Mouse (Mus musculus): ENCODE data around the gene Hectd2. TPM values are rescaled to one million over a fixed set of nuclear protein-coding genes. Genes with fewer than 3 reads are reported as not detected.

Gene Hectd2
- total and polyA plus RNA-seq, 3 experiments, result 0.12 to 2.0 TPM; not detected in 1

- H3K36me3 ChIP-seq (ENCODE audit: control insufficient read depth in 1 of 2, insufficient read depth in 2 of 2, low read length in 2 of 2), result peaks cover 0 to 2% of the 10 kb centered on the region in 2 experiments; a peak in 1 of 4 replicates
- H3K4me3 ChIP-seq (ENCODE audit: control insufficient read depth in 1 of 2, insufficient read depth in 1 of 2, low read depth in 2 of 2, low read length in 2 of 2), result no peak overlapping the region
- no peaks in the 10 kb centered on the region for H3K79me2 ChIP-seq (ENCODE audit: control insufficient read depth, insufficient read depth, low read length, poor library complexity)
- H3K27ac ChIP-seq (ENCODE audit: control insufficient read depth, low read depth, low read length), result no peak overlapping the region
- no peaks in the 10 kb centered on the region for H3K4me1 ChIP-seq (ENCODE audit: control insufficient read depth in 1 of 2, insufficient read depth in 2 of 2, low read length in 2 of 2)
- no peak for DNase-seq (ENCODE audit: low read depth, low spot score)
- no peak overlapping the region for H3K9ac ChIP-seq (ENCODE audit: control insufficient read depth, low read depth, low read length, poor library complexity, severe bottlenecking)
- H3K9me3 ChIP-seq (replicated peaks; ENCODE audit: insufficient read depth, low read length), result no peaks in the 10 kb centered on the region
- TF ChIP-seq ZMIZ1 (IDR thresholded peaks at IDR 0.05; ENCODE audit: low read depth, low read length) (no peak), MYC (IDR thresholded peaks at IDR 0.05; ENCODE audit: low read depth, low read length) (no peak), MEF2A (IDR thresholded peaks at IDR 0.05; ENCODE audit: extremely low read depth, insufficient replicate concordance, low read depth, low read length, poor library complexity, severe bottlenecking) (no peak), SMC3 (IDR thresholded peaks at IDR 0.05; ENCODE audit: low read depth, low read length) (no peak), MAFK (IDR thresholded peaks at IDR 0.05; ENCODE audit: borderline replicate concordance, low read depth, low read length) (no peak), NELFE (IDR thresholded peaks at IDR 0.05; ENCODE audit: low read depth, low read length) (no peak), ETS1 (IDR thresholded peaks at IDR 0.05; ENCODE audit: low read depth, low read length) (no peak), ZKSCAN1 (IDR thresholded peaks at IDR 0.05; ENCODE audit: low read depth, low read length) (no peak), POLR2A (IDR thresholded peaks at IDR 0.05; ENCODE audit: control insufficient read depth in 1 of 2, insufficient read depth in 1 of 2, low read depth in 1 of 2, low read length in 2 of 2, poor library complexity in 1 of 2) (no peak), UBTF (IDR thresholded peaks at IDR 0.05; ENCODE audit: borderline replicate concordance, insufficient read depth, low read depth, low read length) (no peak), TBP (IDR thresholded peaks at IDR 0.05; ENCODE audit: low read depth, low read length) (no peak), MYB (IDR thresholded peaks at IDR 0.05; ENCODE audit: low read depth, low read length) (no peak), GABPA (IDR thresholded peaks at IDR 0.05; ENCODE audit: low read depth, low read length) (no peak), TCF12 (IDR thresholded peaks at IDR 0.05; ENCODE audit: low read depth, low read length) (no peak)
- H3K27me3 ChIP-seq (ENCODE audit: control insufficient read depth in 1 of 2, insufficient read depth in 2 of 2, low read length in 2 of 2), result no peaks in the 10 kb centered on the region
Measured at GRCm38 (mm10) chr19:36639072-36639471, 84.6 kb downstream of the Hectd2 start.

- H3K9ac ChIP-seq (ENCODE audit: control insufficient read depth, low read depth, low read length, poor library complexity, severe bottlenecking), result no peak overlapping the region
- H3K36me3 ChIP-seq (ENCODE audit: control insufficient read depth in 1 of 2, insufficient read depth in 2 of 2, low read length in 2 of 2), result peaks cover 0 to 2% of the 10 kb centered on the region in 2 experiments; a peak in 1 of 4 replicates
- H3K79me2 ChIP-seq (ENCODE audit: control insufficient read depth, insufficient read depth, low read length, poor library complexity), result no peaks in the 10 kb centered on the region
- H3K4me3 ChIP-seq (ENCODE audit: control insufficient read depth in 1 of 2, insufficient read depth in 1 of 2, low read depth in 2 of 2, low read length in 2 of 2), result no peak overlapping the region
- TF ChIP-seq CTCF (IDR thresholded peaks at IDR 0.05 in 2 of 3, conservative IDR thresholded peaks at IDR 0.05 in 1 of 3; ENCODE audit: control insufficient read depth in 1 of 3, insufficient read depth in 1 of 3, low read depth in 2 of 3, low read length in 3 of 3, poor library complexity in 1 of 3, severe bottlenecking in 1 of 3) (no peak), TCF12 (IDR thresholded peaks at IDR 0.05; ENCODE audit: low read depth, low read length) (peak; percentile 15; the same call in 1 of the 2 replicates), ETS1 (IDR thresholded peaks at IDR 0.05; ENCODE audit: low read depth, low read length) (0 out of 2 replicates have a peak, but pooled peaks have one; percentile 35), EP300 (IDR thresholded peaks at IDR 0.05; ENCODE audit: low read depth in 1 of 2, low read length in 2 of 2) (peak; percentile 18 to 44; a peak in 1 of 4 replicates)
- H3K27ac ChIP-seq (ENCODE audit: control insufficient read depth, low read depth, low read length), result no peak overlapping the region
- DNase-seq (ENCODE audit: low read depth, low spot score), result peak; percentile 52
- H3K4me1 ChIP-seq (ENCODE audit: control insufficient read depth in 1 of 2, insufficient read depth in 2 of 2, low read length in 2 of 2), result no peaks in the 10 kb centered on the region
- H3K27me3 ChIP-seq (ENCODE audit: control insufficient read depth in 1 of 2, insufficient read depth in 2 of 2, low read length in 2 of 2), result no peaks in the 10 kb centered on the region; a peak in 1 of 4 replicates
- H3K9me3 ChIP-seq (replicated peaks; ENCODE audit: insufficient read depth, low read length), result no peaks in the 10 kb centered on the region
Measured at GRCm38 (mm10) chr19:36641128-36641527, 86.7 kb downstream of the Hectd2 start.
